Mouse (Mus musculus): ENCODE results near the gene Wdr93.

DNA sequence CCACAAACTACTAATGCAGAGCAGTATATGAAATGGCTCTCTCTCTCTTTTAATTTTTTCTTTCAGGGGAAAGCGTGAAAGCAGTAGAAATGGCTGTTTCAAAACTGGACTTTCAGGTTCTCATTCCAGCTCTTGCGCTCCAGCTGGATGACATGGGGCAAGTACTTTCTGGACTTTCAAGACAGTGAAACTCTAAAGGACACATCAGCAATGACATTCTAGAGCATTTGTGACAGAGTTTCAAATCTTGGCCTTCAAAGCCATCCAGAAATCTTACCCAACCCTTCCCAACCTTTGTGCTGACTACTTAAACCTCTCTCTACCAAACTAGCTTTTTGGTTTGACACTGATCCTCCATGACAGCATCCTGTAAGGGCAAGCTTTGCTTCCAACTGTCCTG, 4.0 kb upstream of the Wdr93 start:
- no peak for TF ChIP-seq TAL1 (IDR thresholded peaks at IDR 0.05; ENCODE audit: low read length)
- TF ChIP-seq GATA1 (IDR thresholded peaks at IDR 0.05; ENCODE audit: low read length): no peak

All from erythroblast, embryonic 14.5 days (primary cell).